Mouse (Mus musculus): ENCODE data around the gene Ino80. TPM values are rescaled to one million over a fixed set of nuclear protein-coding genes. Genes with fewer than 3 reads are reported as not detected.

Ino80 gene
- total and polyA plus RNA-seq, 2 experiments from 2014 or later: 2.2 to 16.3 TPM

DNA sequence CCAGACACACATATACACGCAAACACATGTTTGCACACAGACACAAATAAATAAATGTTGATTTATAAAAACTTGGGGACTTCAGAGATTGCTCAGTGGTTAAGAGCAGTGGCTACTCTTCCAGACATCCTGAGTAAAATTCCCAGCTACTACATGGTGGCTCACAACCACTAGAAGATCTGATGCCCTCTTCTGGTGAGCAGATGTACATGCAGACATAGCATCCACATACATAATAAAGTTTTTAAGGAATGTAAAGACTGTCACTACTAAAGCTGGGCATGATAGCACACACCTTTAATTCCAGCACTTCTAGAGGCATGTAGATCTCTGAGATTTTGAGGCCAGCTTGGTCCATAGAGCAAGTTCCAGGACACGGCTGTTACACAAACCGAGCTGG is 16.5 kb downstream of the Ino80 start:
- DNase-seq (no peak), ATAC-seq (no peak)
- H3K36me3 ChIP-seq (ENCODE audit: insufficient read depth): peaks cover 6% of the 10 kb centered on the region; the same call in 1 of the 2 replicates
- H3K4me2 ChIP-seq (ENCODE audit: low read depth): no peak overlapping the region
- TF ChIP-seq CTCF (IDR thresholded peaks at IDR 0.05; ENCODE audit: low read depth): 0 out of 2 replicates have a peak, but pooled peaks have one; percentile 19
- 94% methylated on average over 3 of the region's 3 CpGs for WGBS
- no peak overlapping the region for H3K4me3 ChIP-seq (ENCODE audit: low read depth, low read length)
- no peaks in the 10 kb centered on the region for H3K4me1 ChIP-seq (ENCODE audit: insufficient read depth)
- H3K27me3 ChIP-seq (ENCODE audit: insufficient read depth, low read length): no peaks in the 10 kb centered on the region
- H3K27ac ChIP-seq (ENCODE audit: low read depth, low read length): no peak overlapping the region
- H3K9me3 ChIP-seq (ENCODE audit: low read length): no peaks in the 10 kb centered on the region
- no peak overlapping the region for H3K9ac ChIP-seq

DNA sequence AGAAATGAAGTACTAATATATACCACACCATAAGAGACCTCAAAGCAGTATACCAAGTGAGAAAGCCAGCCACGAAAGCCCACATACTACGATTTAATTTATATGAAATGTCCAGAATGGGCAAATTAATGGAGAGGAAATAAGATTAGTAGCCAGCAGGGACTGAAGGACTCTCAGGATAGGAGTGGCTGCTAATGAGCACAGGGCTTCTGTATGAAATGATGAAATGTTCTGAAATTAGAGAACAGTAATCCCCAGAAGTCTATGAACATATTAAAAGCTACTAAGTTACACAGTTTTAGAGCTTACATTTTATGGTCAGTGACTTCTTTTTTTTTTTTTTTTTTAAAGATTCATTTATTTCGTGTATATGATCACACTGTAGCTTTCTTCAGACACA is 22.9 kb downstream of the Ino80 start:
- DNase-seq: no peak
- Histone ChIP-seq H3K9me3 (ENCODE audit: low read length) (no peaks in the 10 kb centered on the region), H3K4me3 (ENCODE audit: low read depth, low read length) (no peak overlapping the region), H3K27ac (ENCODE audit: low read depth, low read length) (no peak overlapping the region), H3K27me3 (ENCODE audit: insufficient read depth, low read length) (no peaks in the 10 kb centered on the region), H3K4me2 (ENCODE audit: low read depth) (no peak overlapping the region), H3K4me1 (ENCODE audit: insufficient read depth) (no peaks in the 10 kb centered on the region), H3K36me3 (ENCODE audit: insufficient read depth) (peaks cover 33% of the 10 kb centered on the region), H3K9ac (no peak overlapping the region)
- no peak for ATAC-seq
- 95% methylated on average over 3 of the region's 3 CpGs for WGBS
- TF ChIP-seq CTCF (IDR thresholded peaks at IDR 0.05; ENCODE audit: low read depth): no peak

DNA sequence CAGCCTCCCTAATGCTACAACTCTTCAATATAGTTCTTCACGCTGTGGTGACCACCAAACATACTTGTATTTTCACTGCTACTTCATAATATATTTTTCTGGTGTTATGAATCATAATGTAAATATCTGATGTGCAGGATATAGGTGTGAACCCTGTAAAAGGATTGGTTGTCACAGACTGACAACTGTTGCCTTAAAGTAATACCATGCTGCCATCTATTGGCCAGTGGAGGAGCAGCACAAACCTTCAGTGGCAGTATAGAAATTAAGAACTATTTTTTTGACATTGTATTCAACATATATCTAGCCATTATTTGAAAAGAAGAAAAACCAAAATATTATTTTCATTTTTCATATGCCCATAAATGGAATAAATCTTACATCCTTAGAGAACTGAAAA is 40.5 kb downstream of the Ino80 start:
- H3K4me2 ChIP-seq (ENCODE audit: low read depth): no peak overlapping the region
- peaks cover 24% of the 10 kb centered on the region for H3K36me3 ChIP-seq (ENCODE audit: insufficient read depth)
- peak; percentile 74 for TF ChIP-seq CTCF (IDR thresholded peaks at IDR 0.05; ENCODE audit: low read depth)
- DNase-seq (peak; percentile 62), ATAC-seq (peak; percentile 67; the same call in 1 of the 2 replicates)
- no peaks in the 10 kb centered on the region for H3K4me1 ChIP-seq (ENCODE audit: insufficient read depth)
- H3K9ac ChIP-seq: no peak overlapping the region
- H3K9me3 ChIP-seq (ENCODE audit: low read length): no peaks in the 10 kb centered on the region
- WGBS: 95% methylated on average over 1 of the region's 1 CpGs
- no peaks in the 10 kb centered on the region for H3K27me3 ChIP-seq (ENCODE audit: insufficient read depth, low read length)
- H3K27ac ChIP-seq (ENCODE audit: low read depth, low read length): no peak overlapping the region
- H3K4me3 ChIP-seq (ENCODE audit: low read depth, low read length): no peak overlapping the region

DNA sequence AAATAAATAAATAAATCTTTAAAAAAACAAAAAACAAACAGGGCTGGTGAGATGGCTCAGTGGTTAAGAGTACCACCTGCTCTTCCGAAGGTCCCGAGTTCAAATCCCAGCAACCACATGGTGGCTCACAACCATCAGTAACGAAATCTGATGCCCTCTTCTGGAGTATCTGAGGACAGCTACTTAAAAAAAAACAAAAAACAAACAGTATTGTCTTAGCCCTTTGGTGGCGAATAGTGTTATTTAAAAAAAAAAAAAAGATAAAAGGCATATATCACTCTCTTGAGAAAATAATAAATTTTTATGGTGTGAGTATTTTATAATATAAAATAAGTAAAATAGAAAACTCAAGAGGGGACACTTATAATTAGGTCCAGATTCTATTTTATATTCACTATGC is 41.0 kb downstream of the Ino80 start:
- no peak overlapping the region for H3K9ac ChIP-seq
- H3K9me3 ChIP-seq (ENCODE audit: low read length): no peaks in the 10 kb centered on the region
- no peak for DNase-seq
- TF ChIP-seq CTCF (IDR thresholded peaks at IDR 0.05; ENCODE audit: low read depth): no peak
- no peak overlapping the region for H3K4me3 ChIP-seq (ENCODE audit: low read depth, low read length)
- 92% methylated on average over 4 of the region's 4 CpGs for WGBS
- H3K36me3 ChIP-seq (ENCODE audit: insufficient read depth): peaks cover 24% of the 10 kb centered on the region
- no peak overlapping the region for H3K4me2 ChIP-seq (ENCODE audit: low read depth)
- no peaks in the 10 kb centered on the region for H3K4me1 ChIP-seq (ENCODE audit: insufficient read depth)
- no peak overlapping the region for H3K27ac ChIP-seq (ENCODE audit: low read depth, low read length)
- no peak for ATAC-seq
- H3K27me3 ChIP-seq (ENCODE audit: insufficient read depth, low read length): no peaks in the 10 kb centered on the region

DNA sequence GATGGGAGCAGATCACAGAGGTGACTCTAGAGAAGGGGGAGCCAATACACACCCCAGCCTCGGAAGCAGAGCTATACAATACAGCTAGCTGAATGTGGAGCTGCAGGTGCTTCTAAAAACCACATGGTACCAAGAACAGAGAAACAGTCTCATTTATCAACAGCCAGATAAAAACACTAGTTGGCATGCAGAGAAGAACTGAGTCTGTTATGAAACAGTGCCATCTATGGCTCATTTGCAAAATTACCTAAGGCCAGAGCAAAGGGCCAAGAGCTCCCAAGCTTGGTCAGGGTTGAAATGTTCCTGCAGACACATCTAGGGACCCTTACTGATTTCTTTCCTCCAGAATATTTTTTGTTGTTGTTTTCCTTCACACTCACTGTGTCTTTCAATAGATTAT is 63.7 kb downstream of the Ino80 start:
- Histone ChIP-seq H3K9ac (no peak overlapping the region), H3K9me3 (ENCODE audit: low read length) (no peaks in the 10 kb centered on the region), H3K4me3 (ENCODE audit: low read depth, low read length) (no peak overlapping the region), H3K4me1 (ENCODE audit: insufficient read depth) (no peaks in the 10 kb centered on the region), H3K27ac (ENCODE audit: low read depth, low read length) (no peak overlapping the region), H3K4me2 (ENCODE audit: low read depth) (no peak overlapping the region), H3K36me3 (ENCODE audit: insufficient read depth) (peaks cover 48% of the 10 kb centered on the region), H3K27me3 (ENCODE audit: insufficient read depth, low read length) (no peaks in the 10 kb centered on the region)
- TF ChIP-seq CTCF (IDR thresholded peaks at IDR 0.05; ENCODE audit: low read depth): peak; percentile 81
- WGBS: 21% methylated on average over 1 of the region's 1 CpGs
- peak; percentile 78 for ATAC-seq
- DNase-seq: peak; percentile 64

DNA sequence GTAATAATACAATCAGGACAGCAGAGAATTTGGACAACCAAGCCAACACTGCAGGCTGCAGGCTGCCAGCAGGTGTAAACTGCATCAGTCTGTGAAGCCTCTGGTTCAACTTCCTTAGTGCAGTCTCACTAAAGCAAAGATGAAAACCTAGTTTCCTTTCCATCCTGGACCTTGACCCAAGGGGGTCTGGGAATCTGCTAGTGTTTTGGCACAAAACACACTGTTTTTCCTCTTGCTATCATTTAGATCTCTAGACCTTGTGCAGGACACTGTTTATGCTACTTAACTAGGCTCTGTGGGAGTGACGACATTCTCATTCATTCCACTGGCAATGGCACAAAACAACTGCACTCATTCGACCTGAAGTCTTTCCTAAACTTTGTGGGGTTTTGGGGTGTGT is 65.8 kb downstream of the Ino80 start:
- no peak overlapping the region for H3K4me3 ChIP-seq (ENCODE audit: low read depth, low read length)
- H3K9me3 ChIP-seq (ENCODE audit: low read length): no peaks in the 10 kb centered on the region
- no peak overlapping the region for H3K4me2 ChIP-seq (ENCODE audit: low read depth)
- TF ChIP-seq CTCF (IDR thresholded peaks at IDR 0.05; ENCODE audit: low read depth): no peak
- no peaks in the 10 kb centered on the region for H3K27me3 ChIP-seq (ENCODE audit: insufficient read depth, low read length)
- H3K9ac ChIP-seq: no peak overlapping the region
- H3K27ac ChIP-seq (ENCODE audit: low read depth, low read length): no peak overlapping the region
- 69% methylated on average over 2 of the region's 2 CpGs for WGBS
- H3K4me1 ChIP-seq (ENCODE audit: insufficient read depth): no peaks in the 10 kb centered on the region
- ATAC-seq (no peak), DNase-seq (no peak)
- peaks cover 40% of the 10 kb centered on the region for H3K36me3 ChIP-seq (ENCODE audit: insufficient read depth)

DNA sequence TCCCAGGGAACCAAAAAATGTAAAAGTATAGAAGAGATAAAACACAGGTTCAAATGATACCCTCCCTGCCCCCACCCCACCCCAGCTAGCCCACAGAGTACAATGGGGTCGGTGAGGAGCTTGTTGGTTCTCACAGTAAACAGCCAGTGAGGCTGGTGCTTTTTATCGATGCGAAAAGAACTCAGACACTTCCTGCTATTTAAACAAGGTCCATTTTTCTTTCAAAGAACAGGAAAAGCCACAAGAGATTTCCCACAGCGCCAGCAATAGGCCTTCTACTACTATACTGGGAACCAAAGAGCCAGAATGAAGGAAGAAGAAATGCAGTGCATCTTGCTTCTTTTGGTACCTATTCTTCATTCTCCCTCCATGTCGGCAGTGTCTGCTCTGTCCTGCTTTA is 66.5 kb downstream of the Ino80 start:
- Histone ChIP-seq H3K36me3 (ENCODE audit: insufficient read depth) (peaks cover 46% of the 10 kb centered on the region), H3K4me2 (ENCODE audit: low read depth) (no peak overlapping the region), H3K9ac (no peak overlapping the region), H3K9me3 (ENCODE audit: low read length) (no peaks in the 10 kb centered on the region), H3K27me3 (ENCODE audit: insufficient read depth, low read length) (no peaks in the 10 kb centered on the region), H3K4me1 (ENCODE audit: insufficient read depth) (no peaks in the 10 kb centered on the region), H3K27ac (ENCODE audit: low read depth, low read length) (no peak overlapping the region), H3K4me3 (ENCODE audit: low read depth, low read length) (no peak overlapping the region)
- no peak for TF ChIP-seq CTCF (IDR thresholded peaks at IDR 0.05; ENCODE audit: low read depth)
- DNase-seq (no peak), ATAC-seq (no peak)
- 79% methylated on average over 5 of the region's 5 CpGs for WGBS

DNA sequence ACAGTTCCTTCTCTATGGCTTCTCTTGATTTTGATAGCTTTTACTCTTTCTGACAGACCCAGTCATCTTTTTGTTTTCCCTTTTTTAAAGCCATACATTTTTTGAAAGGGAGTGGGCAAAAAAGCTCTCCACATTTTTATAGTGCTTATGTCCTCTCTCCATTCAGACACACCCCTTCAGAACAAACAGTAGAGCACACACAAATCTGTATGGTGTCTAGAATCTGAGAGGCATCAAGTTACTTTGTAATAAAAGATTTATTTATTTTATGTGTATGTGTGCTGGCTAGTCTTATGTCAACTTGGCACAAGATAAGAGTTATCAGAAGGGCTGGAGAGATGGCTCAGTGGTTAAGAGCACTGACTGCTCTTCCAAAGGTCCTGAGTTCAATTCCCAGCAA is 68.8 kb downstream of the Ino80 start:
- ATAC-seq: no peak
- no peaks in the 10 kb centered on the region for H3K27me3 ChIP-seq (ENCODE audit: insufficient read depth, low read length)
- H3K27ac ChIP-seq (ENCODE audit: low read depth, low read length): 0 out of 2 replicates have a peak overlapping the region, but pooled peaks have one; percentile 9
- no peaks in the 10 kb centered on the region for H3K9me3 ChIP-seq (ENCODE audit: low read length)
- DNase-seq: no peak
- H3K9ac ChIP-seq: no peak overlapping the region
- no peak for TF ChIP-seq CTCF (IDR thresholded peaks at IDR 0.05; ENCODE audit: low read depth)
- no peaks in the 10 kb centered on the region for H3K4me1 ChIP-seq (ENCODE audit: insufficient read depth)
- no peak overlapping the region for H3K4me2 ChIP-seq (ENCODE audit: low read depth)
- H3K4me3 ChIP-seq (ENCODE audit: low read depth, low read length): no peak overlapping the region
- H3K36me3 ChIP-seq (ENCODE audit: insufficient read depth): peaks cover 49% of the 10 kb centered on the region
